Mouse (Mus musculus) forebrain, embryonic 13.5 days (tissue): Measurements from ENCODE around the gene Ptrh2. TPM values are rescaled to one million over a fixed set of nuclear protein-coding genes. Genes with fewer than 3 reads are reported as not detected.
"Not testable (repeated sequence)": the region's sequence is repeated elsewhere in the genome, so short reads cannot be mapped to it uniquely, and the experiment has no call there.

Experiments used
- ATAC-seq: fragments of 200-750 bp; cut with Nextera tagmentation; 2 replicates; pipeline ENCODE4 v1.8.0; 2017
- H3K27ac ChIP-seq: fragments of 300-500 bp; sonication (generic); 2 replicates; pipeline ENCODE4 v1.5.1; 2015; ENCODE audit warnings: inconsistent platforms, mild to moderate bottlenecking, moderate library complexity
- H3K27me3 ChIP-seq: fragments of 300-500 bp; sonication (generic); 2 replicates; pipeline ENCODE4 v1.6.1; 2015; ENCODE audit warnings: mild to moderate bottlenecking, inconsistent platforms
- H3K36me3 ChIP-seq: fragments of 300-500 bp; sonication (generic); 2 replicates; pipeline ENCODE4 v1.6.1; 2015; ENCODE audit warnings: mild to moderate bottlenecking, inconsistent platforms; ENCODE audit not compliant: poor library complexity, severe bottlenecking
- H3K4me1 ChIP-seq: fragments of 300-500 bp; sonication (generic); 2 replicates; pipeline ENCODE4 v1.6.1; 2015; ENCODE audit warnings: inconsistent platforms
- H3K4me2 ChIP-seq: fragments of 300-500 bp; sonication (generic); 2 replicates; pipeline ENCODE4 v1.6.1; 2015; ENCODE audit warnings: inconsistent platforms, mild to moderate bottlenecking, moderate library complexity
- H3K4me3 ChIP-seq: fragments of 300-500 bp; sonication (generic); 2 replicates; pipeline ENCODE4 v1.5.1; 2015; ENCODE audit warnings: mild to moderate bottlenecking, inconsistent platforms
- H3K9ac ChIP-seq: fragments of 300-500 bp; sonication (generic); 2 replicates; pipeline ENCODE4 v1.6.1; 2015; ENCODE audit warnings: mild to moderate bottlenecking, inconsistent platforms
- H3K9me3 ChIP-seq: fragments of 300-500 bp; sonication (generic); replicated peaks from 2 replicates; pipeline ENCODE4 v1.6.1; 2016; ENCODE audit warnings: inconsistent platforms
- WGBS: fragments of 180-500 bp; shearing (Covaris S2); methylation state at CpG from one replicate; pipeline ENCODE4 v1.1.7; 2015; 5-methylcytosine and 5-hydroxymethylcytosine counted together
- polyA plus RNA-seq: library from polyadenylated mRNA; unstranded; fragments of >200 nt; fragmentation: Nextera tagmentation; extraction: Ambion mirVana; gene quantifications from 2 replicates; pipeline ENCODE4 v1.2.1, GENCODE M21; 2015

Gene Ptrh2
- polyA plus RNA-seq, 1 experiment from 2014 or later, result 38.5 TPM

DNA sequence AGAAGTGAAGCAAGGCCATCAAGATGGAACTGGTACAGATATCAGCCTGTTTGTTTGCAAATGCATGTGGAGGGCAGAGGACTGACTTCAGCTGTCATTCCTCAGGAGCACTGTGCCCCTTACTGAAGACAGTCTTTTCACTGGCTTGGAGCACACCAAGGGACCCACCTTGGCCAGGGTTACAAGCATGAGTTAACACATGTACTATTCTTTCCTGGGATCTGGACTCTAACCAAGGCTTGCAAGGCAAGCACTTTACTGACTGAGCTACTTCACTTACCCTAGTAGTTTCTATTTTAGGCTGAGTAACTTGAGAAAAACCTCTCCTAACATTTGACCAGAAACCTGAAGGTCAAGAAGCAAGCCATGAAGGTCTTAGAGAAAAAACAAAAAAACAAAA, 30.8 kb downstream of the Ptrh2 start:
- Histone ChIP-seq H3K36me3 (peaks cover 69% of the 10 kb centered on the region), H3K4me3 (no peak overlapping the region), H3K9ac (no peak overlapping the region), H3K27ac (no peak overlapping the region), H3K4me1 (no peaks in the 10 kb centered on the region), H3K27me3 (no peaks in the 10 kb centered on the region), H3K9me3 (no peaks in the 10 kb centered on the region), H3K4me2 (no peak overlapping the region)
- ATAC-seq, result no peak

GRCm38 (mm10) chr11:86717306-86718065, 33.7 kb downstream of the Ptrh2 start:
- no peaks in the 10 kb centered on the region for H3K4me1 ChIP-seq
- no peak overlapping the region for H3K4me2 ChIP-seq
- peaks cover 62% of the 10 kb centered on the region for H3K36me3 ChIP-seq
- H3K27me3 ChIP-seq, result no peaks in the 10 kb centered on the region
- H3K4me3 ChIP-seq, result no peak overlapping the region
- no peak overlapping the region for H3K27ac ChIP-seq
- 84% methylated on average over 6 of the region's 6 CpGs for WGBS
- ATAC-seq, result no peak
- no peaks in the 10 kb centered on the region for H3K9me3 ChIP-seq
- no peak overlapping the region for H3K9ac ChIP-seq

- no peak overlapping the region for H3K4me3 ChIP-seq
- H3K9me3 ChIP-seq, result no peaks in the 10 kb centered on the region
- no peaks in the 10 kb centered on the region for H3K4me1 ChIP-seq
- H3K27me3 ChIP-seq, result no peaks in the 10 kb centered on the region
- H3K36me3 ChIP-seq, result peaks cover 64% of the 10 kb centered on the region
- no peak overlapping the region for H3K27ac ChIP-seq
- 98% methylated on average over 3 of the region's 3 CpGs for WGBS
- no peak overlapping the region for H3K9ac ChIP-seq
- no peak overlapping the region for H3K4me2 ChIP-seq
- ATAC-seq, result no peak
Measured at GRCm38 (mm10) chr11:86718369-86718768, 34.6 kb downstream of the Ptrh2 start.

- Histone ChIP-seq H3K9me3 (no peaks in the 10 kb centered on the region), H3K27me3 (no peaks in the 10 kb centered on the region), H3K4me1 (no peaks in the 10 kb centered on the region), H3K36me3 (peaks cover 66% of the 10 kb centered on the region), H3K4me2 (no peak overlapping the region), H3K4me3 (no peak overlapping the region), H3K27ac (no peak overlapping the region), H3K9ac (no peak overlapping the region)
- no peak for ATAC-seq
- WGBS, result 94% methylated on average over 8 of the region's 8 CpGs
Measured at GRCm38 (mm10) chr11:86719390-86719789, 35.6 kb downstream of the Ptrh2 start.

GRCm38 (mm10) chr11:86724004-86724403, 40.2 kb downstream of the Ptrh2 start:
- 95% methylated on average over 3 of the region's 3 CpGs for WGBS
- no peak overlapping the region for H3K9ac ChIP-seq
- H3K4me3 ChIP-seq, result no peak overlapping the region
- no peaks in the 10 kb centered on the region for H3K27me3 ChIP-seq
- ATAC-seq, result no peak
- H3K36me3 ChIP-seq, result peaks cover 61% of the 10 kb centered on the region
- H3K4me1 ChIP-seq, result no peaks in the 10 kb centered on the region
- no peaks in the 10 kb centered on the region for H3K9me3 ChIP-seq
- H3K4me2 ChIP-seq, result no peak overlapping the region
- no peak overlapping the region for H3K27ac ChIP-seq

DNA sequence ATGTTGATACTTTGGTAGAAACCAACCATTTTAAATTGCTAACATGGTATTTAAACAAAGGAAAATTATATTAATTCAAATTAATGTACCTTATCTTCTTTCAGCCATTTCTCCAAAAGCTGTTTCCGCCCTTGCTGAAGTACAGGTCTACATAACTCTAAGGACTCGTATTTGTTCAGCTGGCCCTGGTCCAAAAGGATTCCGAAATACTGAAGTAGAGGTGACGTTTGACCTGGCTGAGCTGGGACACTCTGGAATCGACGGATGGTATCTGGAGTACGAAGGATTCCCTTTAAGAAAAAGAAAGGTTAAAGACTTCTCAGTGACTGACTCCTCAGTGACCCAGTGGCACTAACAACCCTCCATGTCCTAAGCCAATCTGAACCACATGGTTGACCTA, 41.2 kb downstream of the Ptrh2 start:
- Histone ChIP-seq H3K27ac (no peak overlapping the region), H3K4me2 (no peak overlapping the region), H3K27me3 (no peaks in the 10 kb centered on the region), H3K9me3 (no peaks in the 10 kb centered on the region), H3K9ac (no peak overlapping the region), H3K4me3 (no peak overlapping the region), H3K4me1 (no peaks in the 10 kb centered on the region), H3K36me3 (peaks cover 59% of the 10 kb centered on the region)
- ATAC-seq, result no peak
- 91% methylated on average over 7 of the region's 7 CpGs for WGBS

GRCm38 (mm10) chr11:86725607-86726006, 41.8 kb downstream of the Ptrh2 start:
- Histone ChIP-seq H3K4me2 (no peak overlapping the region), H3K4me3 (no peak overlapping the region), H3K27me3 (no peaks in the 10 kb centered on the region), H3K27ac (no peak overlapping the region), H3K36me3 (peaks cover 57% of the 10 kb centered on the region), H3K9me3 (no peaks in the 10 kb centered on the region), H3K4me1 (no peaks in the 10 kb centered on the region), H3K9ac (no peak overlapping the region)
- no peak for ATAC-seq

- no peaks in the 10 kb centered on the region for H3K9me3 ChIP-seq
- H3K27ac ChIP-seq, result no peak overlapping the region
- no peak for ATAC-seq
- H3K4me1 ChIP-seq, result no peaks in the 10 kb centered on the region
- H3K9ac ChIP-seq, result no peak overlapping the region
- H3K36me3 ChIP-seq, result peaks cover 43% of the 10 kb centered on the region
- H3K4me2 ChIP-seq, result no peak overlapping the region
- no peak overlapping the region for H3K4me3 ChIP-seq
- WGBS, result 91% methylated on average over 2 of the region's 2 CpGs
- H3K27me3 ChIP-seq, result no peaks in the 10 kb centered on the region
Measured at GRCm38 (mm10) chr11:86731443-86731842, 47.7 kb downstream of the Ptrh2 start.

GRCm38 (mm10) chr11:86734241-86734939, 50.6 kb downstream of the Ptrh2 start:
- Histone ChIP-seq H3K4me1 (no peaks in the 10 kb centered on the region), H3K27me3 (no peaks in the 10 kb centered on the region), H3K4me3 (no peak overlapping the region), H3K4me2 (no peak overlapping the region), H3K27ac (no peak overlapping the region), H3K9ac (no peak overlapping the region), H3K36me3 (peaks cover 28% of the 10 kb centered on the region), H3K9me3 (no peaks in the 10 kb centered on the region)
- ATAC-seq, result no peak
- WGBS, result 74% methylated on average over 10 of the region's 10 CpGs

DNA sequence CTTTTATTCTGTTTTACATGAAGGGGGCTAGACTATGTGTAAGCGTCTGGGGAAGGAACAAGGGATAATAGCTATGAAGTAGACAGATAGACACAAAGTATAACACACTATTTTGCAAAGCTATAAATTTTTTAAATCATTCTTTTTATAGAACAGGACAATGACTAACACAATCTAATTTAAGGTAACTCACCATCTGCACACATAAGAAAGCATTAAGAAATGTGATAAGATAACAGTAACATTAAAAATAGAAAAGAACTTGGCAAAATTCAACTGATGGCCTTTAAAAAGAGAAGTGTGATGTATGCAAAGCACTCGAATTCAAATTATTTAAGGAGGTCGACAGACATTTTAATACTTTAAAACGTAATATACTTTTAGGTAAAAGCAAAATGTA, 51.2 kb downstream of the Ptrh2 start:
- Histone ChIP-seq H3K9me3 (no peaks in the 10 kb centered on the region), H3K36me3 (peaks cover 24% of the 10 kb centered on the region), H3K27ac (no peak overlapping the region), H3K4me2 (no peak overlapping the region), H3K27me3 (no peaks in the 10 kb centered on the region), H3K9ac (no peak overlapping the region), H3K4me1 (no peaks in the 10 kb centered on the region), H3K4me3 (no peak overlapping the region)
- WGBS, result 95% methylated on average over 4 of the region's 4 CpGs
- no peak for ATAC-seq

- H3K9me3 ChIP-seq, result no peaks in the 10 kb centered on the region
- WGBS, result 88% methylated on average over 8 of the region's 8 CpGs
- no peak overlapping the region for H3K9ac ChIP-seq
- no peak overlapping the region for H3K4me2 ChIP-seq
- no peak for ATAC-seq
- H3K4me3 ChIP-seq, result no peak overlapping the region
- no peak overlapping the region for H3K27ac ChIP-seq
- H3K4me1 ChIP-seq, result no peaks in the 10 kb centered on the region
- H3K36me3 ChIP-seq, result peaks cover 6% of the 10 kb centered on the region
- no peaks in the 10 kb centered on the region for H3K27me3 ChIP-seq
Measured at GRCm38 (mm10) chr11:86737301-86738000, 53.7 kb downstream of the Ptrh2 start.

GRCm38 (mm10) chr11:86738308-86738707, 54.5 kb downstream of the Ptrh2 start:
- WGBS, result 94% methylated on average over 1 of the region's 1 CpGs
- ATAC-seq, result not testable (repeated sequence)

More at GRCm38 (mm10) chr11:86738308-86738707, 54.5 kb downstream of the Ptrh2 start:
- H3K9me3 ChIP-seq, H3K4me1 ChIP-seq, H3K9ac ChIP-seq, H3K36me3 ChIP-seq, H3K4me3 ChIP-seq, H3K27ac ChIP-seq, H3K4me2 ChIP-seq, H3K27me3 ChIP-seq: not testable (repeated sequence)
